Mouse (Mus musculus) Patski (cell line): ENCODE results near the gene Kcnb1. TPM values are rescaled to one million over a fixed set of nuclear protein-coding genes. Genes with fewer than 3 reads are reported as not detected.

ENCODE experiments used
- ATAC-seq: fragments of 100-300 bp; one replicate; pipeline ENCODE4 v1.8.0; 2021
- CTCF ChIA-PET: fragments of 350-600 bp; sonication (Branson Sonifier 250); formaldehyde crosslinking; loops from one replicate; lab custom pipeline; 2022; ENCODE audit warnings: inconsistent platforms; lab: Charles Lee
- POLR2A ChIA-PET: fragments of 350-600 bp; sonication (Branson Sonifier 250); formaldehyde crosslinking; loops from one replicate; lab custom pipeline; 2022; ENCODE audit warnings: antibody characterized with exemption, inconsistent platforms; lab: Charles Lee
- DNase-seq: peaks from one replicate; pipeline ENCODE4 v3.0.0-alpha.2; 2011; ENCODE audit warnings: low read depth, low spot score
- H3K27me3 ChIP-seq: fragments of 371-371 bp; one replicate; pipeline ENCODE4 v1.5.1; 2021
- CTCF ChIP-seq: fragments of 100-300 bp; IDR thresholded peaks from one replicate; pipeline ENCODE4 v1.5.1; 2021
- in situ Hi-C: fragments of 300-500 bp; cut with MboI; formaldehyde crosslinking; loops from 3 replicates; pipeline ENCODE4 v1.11.1; 2018; ENCODE audit warnings: low pct_unique_long_range_greater_than_20kb, mixed read lengths
- polyA plus RNA-seq: library from polyadenylated mRNA; unstranded; gene quantifications from one replicate; pipeline ENCODE4 v1.2.3, GENCODE M21; 2021

Gene Kcnb1
- polyA plus RNA-seq, 1 experiment from 2014 or later = 1.5 TPM

DNA sequence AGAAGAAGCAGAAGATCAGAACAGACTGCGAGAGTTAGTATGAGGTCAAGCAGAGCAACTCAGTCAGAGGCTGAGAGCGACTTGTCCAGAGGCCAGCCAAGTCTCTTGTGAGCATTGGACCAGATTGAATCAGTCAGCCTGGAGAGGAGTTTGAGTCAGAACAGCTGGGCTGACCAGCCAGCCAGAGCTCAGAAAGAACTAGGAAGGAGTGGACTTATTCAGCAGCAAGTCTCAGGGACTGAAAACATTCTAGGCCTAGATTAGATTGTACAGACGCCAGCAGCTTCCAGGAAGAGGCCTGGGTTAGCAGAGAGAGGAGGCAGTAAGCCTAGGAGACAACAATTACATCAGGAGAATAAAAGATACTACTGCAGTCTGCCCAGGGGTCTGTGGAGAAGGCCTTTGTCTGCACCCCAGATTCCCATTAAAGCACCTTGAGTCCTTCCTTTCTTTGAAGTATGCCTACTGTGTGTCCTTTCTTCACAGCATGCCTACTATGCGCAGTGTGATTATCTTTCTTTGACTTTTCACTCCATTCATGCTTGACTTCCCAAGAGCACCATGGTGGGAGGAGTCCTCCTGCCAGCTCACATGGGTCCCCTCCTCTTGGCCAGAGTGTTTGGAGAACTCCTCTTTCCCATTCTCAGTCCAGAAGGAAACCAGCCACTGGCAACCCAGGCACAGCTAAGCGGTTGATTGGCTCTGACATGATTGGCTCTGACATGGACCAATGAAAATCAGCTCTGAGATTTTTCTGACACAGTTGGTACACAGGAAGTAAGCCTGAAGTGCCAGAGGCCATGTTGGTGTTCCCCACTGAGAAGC, 16.7 kb downstream of the Kcnb1 start:
- in situ Hi-C loops = no loop called here
- no peak for TF ChIP-seq CTCF
- ChIA-PET POLR2A (no interaction called here), CTCF (no interaction called here)
- DNase-seq = no peak
- no peaks in the 10 kb centered on the region for H3K27me3 ChIP-seq
- no peak for ATAC-seq

DNA sequence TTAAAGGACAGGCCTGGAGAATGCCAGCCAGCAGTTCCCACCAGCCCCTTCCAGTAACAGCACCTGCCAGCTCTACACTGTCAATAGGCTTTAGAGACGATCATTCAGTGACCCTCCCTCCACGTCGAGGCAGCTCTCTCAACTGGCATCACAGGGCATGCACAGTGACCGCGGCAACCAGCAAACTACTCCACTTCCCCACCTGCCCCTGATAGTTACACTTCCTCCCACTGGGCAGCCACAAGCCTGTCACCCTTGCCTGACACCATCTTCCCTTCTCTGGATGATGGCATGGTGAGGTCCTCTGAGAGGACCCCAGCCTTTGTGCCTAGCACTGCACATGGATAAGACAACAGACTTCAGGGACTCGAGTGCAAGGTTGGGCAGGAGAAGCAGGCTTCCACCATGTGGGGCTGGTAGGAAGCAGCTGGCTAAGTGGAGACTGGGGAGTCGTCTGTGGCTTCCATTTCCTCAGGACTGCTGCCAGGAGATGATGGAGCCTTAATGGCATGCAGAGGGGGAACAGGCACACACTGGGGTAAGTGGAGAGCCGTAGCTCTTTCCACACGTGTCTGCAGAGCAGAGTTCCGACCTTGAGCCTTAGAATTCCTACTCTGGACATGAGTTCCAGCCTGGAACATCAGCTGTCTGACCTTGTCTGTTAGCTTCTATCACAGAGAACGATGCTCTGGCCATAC, 22.3 kb downstream of the Kcnb1 start:
- H3K27me3 ChIP-seq = no peaks in the 10 kb centered on the region
- ChIA-PET POLR2A (no interaction called here), CTCF (interaction anchor here (0.7 to 1.1 kb wide), 2 partner anchors 10 to 95 kb away, joined by 3 to 4 read pairs; no protein-coding TSS in a partner anchor)
- no peak for TF ChIP-seq CTCF
- in situ Hi-C loops = no loop called here
- ATAC-seq (peak; percentile 51), DNase-seq (no peak)

DNA sequence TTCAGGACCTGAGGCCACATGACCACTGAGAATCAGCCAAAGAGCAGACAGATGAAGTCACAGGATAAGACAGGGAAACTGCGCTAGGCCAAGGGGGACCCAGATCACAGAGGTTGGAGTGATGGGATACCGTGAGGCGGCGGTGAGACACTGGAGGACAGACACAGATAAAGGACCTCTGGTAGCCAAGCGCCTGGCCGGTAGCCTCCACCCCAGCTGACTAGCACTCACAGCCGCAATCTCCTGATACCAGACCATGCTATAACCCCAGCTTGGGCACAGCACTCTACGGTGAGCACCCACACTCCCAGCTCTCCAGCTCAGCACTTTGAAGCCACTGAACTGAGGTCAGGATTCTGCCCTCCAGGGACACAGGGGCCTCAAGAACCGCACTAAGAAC, 26.4 kb downstream of the Kcnb1 start:
- H3K27me3 ChIP-seq = no peaks in the 10 kb centered on the region
- TF ChIP-seq CTCF = no peak
- ChIA-PET CTCF (no interaction called here), POLR2A (no interaction called here)
- ATAC-seq (no peak), DNase-seq (no peak)
- in situ Hi-C loops = no loop called here

DNA sequence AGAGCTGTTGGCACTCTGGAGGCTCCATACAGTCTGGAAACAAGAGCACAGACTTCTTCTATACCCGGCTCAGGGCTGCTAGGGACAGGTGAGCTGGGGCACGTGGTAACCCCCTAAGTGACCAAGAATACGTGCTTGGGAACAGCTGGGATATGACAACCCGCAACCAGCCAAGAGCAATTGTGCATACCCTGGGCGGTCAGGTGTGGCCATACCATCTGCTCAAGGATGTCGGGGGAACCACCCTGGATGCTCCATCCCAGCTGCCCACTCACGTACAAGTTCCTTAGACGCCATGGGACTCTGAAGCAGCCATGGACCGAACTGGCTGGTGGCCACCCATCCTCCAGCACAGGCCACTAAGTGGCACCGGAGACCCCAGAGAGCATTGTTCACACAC, 26.8 kb downstream of the Kcnb1 start:
- ChIA-PET POLR2A (no interaction called here), CTCF (no interaction called here)
- no peak for TF ChIP-seq CTCF
- ATAC-seq (no peak), DNase-seq (no peak)
- in situ Hi-C loops = no loop called here
- H3K27me3 ChIP-seq = no peaks in the 10 kb centered on the region

DNA sequence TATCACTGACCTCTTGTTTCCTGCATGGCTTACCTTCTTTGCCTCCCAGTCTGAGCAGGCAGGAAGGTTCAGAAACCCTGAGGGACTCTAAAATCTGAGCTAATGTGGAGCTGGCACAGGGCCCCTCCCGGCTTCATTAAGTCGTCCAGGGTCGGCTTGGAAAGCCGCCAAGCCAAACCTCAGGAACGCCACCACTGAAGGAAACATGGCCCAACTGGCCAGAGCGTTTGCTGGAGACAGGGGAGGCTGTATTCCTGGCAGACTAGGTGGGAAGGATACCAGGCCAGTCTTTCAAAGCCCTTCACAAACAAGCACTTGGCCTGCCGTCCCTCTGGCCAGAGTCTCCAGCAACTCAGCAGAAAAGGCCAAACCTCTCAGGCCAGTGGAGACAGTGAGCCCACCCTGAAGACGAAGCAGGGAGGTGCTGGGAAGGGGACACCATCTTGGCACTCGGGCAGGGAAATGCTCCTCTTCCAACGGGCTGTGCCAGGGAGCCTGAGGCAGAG, 27.4 kb downstream of the Kcnb1 start:
- DNase-seq (peak; percentile 62), ATAC-seq (peak; percentile 46)
- in situ Hi-C loops = no loop called here
- ChIA-PET POLR2A (no interaction called here), CTCF (no interaction called here)
- no peaks in the 10 kb centered on the region for H3K27me3 ChIP-seq
- no peak for TF ChIP-seq CTCF

DNA sequence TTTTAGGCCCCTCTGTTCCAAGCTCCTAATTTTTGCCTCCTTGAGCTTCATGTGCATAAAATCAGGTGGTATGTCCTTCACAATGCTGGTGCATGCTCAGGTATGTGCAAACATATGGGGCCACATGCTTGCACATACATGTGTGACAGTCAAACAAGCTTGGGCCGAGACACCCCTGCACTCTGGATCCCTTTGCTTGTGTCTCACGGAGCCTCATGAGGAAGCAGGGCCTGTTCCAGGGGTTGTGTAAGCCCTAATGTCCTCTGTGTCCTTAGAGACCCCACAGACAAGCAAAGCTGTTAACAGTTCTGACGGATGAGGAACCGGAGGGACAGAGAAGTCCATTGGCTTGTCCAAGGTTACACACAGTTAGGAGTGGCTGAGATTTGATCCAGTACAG, 30.2 kb downstream of the Kcnb1 start:
- DNase-seq = no peak
- ChIA-PET CTCF (no interaction called here), POLR2A (no interaction called here)
- in situ Hi-C loops = no loop called here
- no peak for ATAC-seq
- no peak for TF ChIP-seq CTCF
- no peaks in the 10 kb centered on the region for H3K27me3 ChIP-seq

DNA sequence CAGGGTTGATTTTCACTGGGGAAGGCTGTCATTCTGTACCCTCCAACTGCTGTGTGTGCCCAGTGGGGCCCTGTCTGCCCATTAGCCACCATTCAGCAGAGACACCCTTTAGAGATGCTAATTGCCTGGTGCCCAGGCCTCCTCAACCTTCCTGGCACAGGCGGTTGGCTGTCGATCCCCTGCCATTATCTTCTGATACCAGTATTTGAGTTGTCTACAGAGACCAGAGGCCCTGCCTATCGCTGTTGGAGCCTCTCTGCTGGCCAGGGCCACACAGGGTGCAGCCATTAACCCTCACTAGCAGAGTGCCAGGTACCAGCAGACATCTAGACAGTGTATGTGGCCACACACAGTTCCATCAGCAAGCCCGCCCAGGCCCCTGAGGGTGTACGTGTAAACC, 31.2 kb downstream of the Kcnb1 start:
- in situ Hi-C loops = no loop called here
- no peak for ATAC-seq
- no peaks in the 10 kb centered on the region for H3K27me3 ChIP-seq
- TF ChIP-seq CTCF = no peak
- ChIA-PET CTCF (no interaction called here), POLR2A (no interaction called here)
- DNase-seq = no peak

DNA sequence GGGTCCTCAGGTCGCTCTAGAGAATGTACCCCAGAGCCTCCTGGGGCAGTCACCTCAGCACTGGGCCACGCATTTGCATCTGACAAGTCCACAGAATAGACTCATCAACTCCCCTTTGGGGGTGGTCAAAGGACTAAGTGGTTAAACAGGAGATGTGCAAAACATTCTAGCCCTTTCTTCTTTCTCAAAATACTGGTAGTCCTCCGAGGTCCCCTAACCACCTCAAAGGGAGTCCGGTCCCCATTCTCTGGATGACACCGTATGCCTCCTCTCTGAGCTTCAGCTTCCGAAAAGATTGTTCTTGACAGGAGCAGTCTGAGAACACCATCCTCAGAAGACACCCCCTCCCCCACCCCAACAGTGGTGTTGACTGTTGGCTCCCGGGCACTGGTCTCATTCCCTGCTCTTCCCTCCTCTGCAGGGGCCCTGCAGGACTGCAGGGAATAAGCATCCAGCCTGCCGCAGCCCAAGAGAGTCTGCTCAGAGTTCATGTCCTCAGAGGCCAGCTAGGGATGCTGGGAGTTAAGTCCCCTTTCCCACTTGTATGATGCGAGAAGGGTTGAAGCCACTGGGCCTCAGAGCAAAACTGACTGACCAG, 33.7 kb downstream of the Kcnb1 start:
- CTCF ChIA-PET = no interaction called here
- no peak for TF ChIP-seq CTCF
- DNase-seq = no peak
- in situ Hi-C loops = no loop called here
- POLR2A ChIA-PET = no interaction called here
- ATAC-seq = no peak
- no peaks in the 10 kb centered on the region for H3K27me3 ChIP-seq

DNA sequence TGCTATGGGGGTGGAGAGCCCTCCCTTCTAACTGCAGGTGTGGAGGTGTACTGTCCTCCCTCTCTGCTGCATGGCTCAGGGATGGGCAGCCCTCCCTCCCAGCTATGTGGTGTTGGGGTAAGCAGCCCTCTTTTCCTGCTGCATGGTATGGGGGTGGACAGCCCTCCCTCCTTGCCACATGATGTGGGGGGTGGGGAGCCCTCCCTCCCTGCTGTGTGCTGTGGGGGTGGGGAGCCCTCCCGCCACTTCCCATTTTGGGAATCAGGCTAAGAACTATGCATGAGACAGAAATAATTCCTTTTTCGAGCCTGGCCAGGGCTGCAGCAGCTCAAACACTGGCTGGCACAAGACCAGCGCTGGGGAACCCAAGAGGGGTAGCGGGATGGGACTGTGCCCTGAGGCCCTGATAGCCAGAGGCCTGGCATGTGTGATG, 34.4 kb downstream of the Kcnb1 start:
- ChIA-PET CTCF (no interaction called here), POLR2A (interaction anchor here (1.2 kb wide), 1 partner anchor 10 kb away, joined by 3 read pairs; no protein-coding TSS in a partner anchor)
- no peak for ATAC-seq
- in situ Hi-C loops = no loop called here
- DNase-seq = no peak
- no peak for TF ChIP-seq CTCF
- H3K27me3 ChIP-seq = no peaks in the 10 kb centered on the region

DNA sequence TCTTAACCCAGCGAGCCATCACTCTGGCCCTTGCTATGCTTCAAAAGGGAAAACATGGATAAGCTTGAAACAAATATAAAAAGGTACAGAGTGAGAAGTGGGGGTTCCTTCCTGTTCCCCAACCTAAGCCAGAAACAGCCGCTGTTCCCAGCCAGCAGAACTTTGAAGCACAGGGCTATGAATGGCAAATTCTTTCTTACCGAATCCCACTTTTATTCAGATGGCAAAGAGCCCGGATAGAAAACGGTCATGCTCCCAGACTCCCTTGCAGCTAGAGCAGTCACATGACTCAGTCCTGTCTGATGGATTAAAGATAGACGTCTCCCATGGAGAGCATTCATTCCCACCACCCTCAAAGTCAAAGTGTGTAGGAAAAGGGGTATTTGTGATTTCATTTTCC, 39.1 kb downstream of the Kcnb1 start:
- ATAC-seq = no peak
- TF ChIP-seq CTCF = no peak
- in situ Hi-C loops = no loop called here
- POLR2A ChIA-PET = no interaction called here
- H3K27me3 ChIP-seq = no peaks in the 10 kb centered on the region
- DNase-seq = no peak
- CTCF ChIA-PET = no interaction called here

DNA sequence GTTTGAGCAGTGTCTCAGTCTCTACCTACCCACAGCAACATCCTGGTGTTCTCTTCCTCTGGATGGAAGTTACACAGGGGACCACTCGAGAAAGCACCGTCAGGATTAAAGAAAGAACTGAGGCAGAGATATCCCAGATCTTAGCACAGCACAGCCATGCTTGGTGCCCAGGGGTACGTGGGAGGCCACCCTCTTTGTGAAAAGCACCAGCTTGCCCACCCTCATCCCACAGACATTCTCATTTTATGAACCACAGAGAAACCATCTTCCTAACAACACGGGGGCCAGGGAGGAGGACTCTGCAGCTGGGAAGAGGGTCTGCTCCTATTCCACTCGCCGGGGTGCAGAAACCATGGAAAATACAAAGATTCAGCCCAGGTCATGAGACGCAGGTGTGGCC, 39.8 kb downstream of the Kcnb1 start:
- CTCF ChIA-PET = no interaction called here
- no peak for TF ChIP-seq CTCF
- no peak for DNase-seq
- in situ Hi-C loops = no loop called here
- no peak for ATAC-seq
- H3K27me3 ChIP-seq = no peaks in the 10 kb centered on the region
- POLR2A ChIA-PET = interaction anchor here (0.6 kb wide), 1 partner anchor 9 kb away, joined by 3 read pairs; no protein-coding TSS in a partner anchor
